Mouse (Mus musculus): ENCODE results near the gene Pih1d1. TPM values are rescaled to one million over a fixed set of nuclear protein-coding genes. Genes with fewer than 3 reads are reported as not detected.

The Pih1d1 gene
- polyA plus RNA-seq, 1 experiment, result 66.7 TPM

- H3K4me3 ChIP-seq (ENCODE audit: insufficient read depth, low read length), result no peak overlapping the region
- no peaks in the 10 kb centered on the region for H3K4me1 ChIP-seq (ENCODE audit: control insufficient read depth, insufficient read depth, low read length)
- TF ChIP-seq POLR2A (IDR thresholded peaks at IDR 0.05; ENCODE audit: borderline replicate concordance, low read depth, low read length), result no peak
- no peak for TF ChIP-seq CTCF (IDR thresholded peaks at IDR 0.05; ENCODE audit: low read depth, low read length)
- H3K27ac ChIP-seq (ENCODE audit: insufficient read depth, low read depth, low read length), result no peak overlapping the region
These were observed 42.9 kb downstream of the Pih1d1 start for GRCm38 (mm10) chr7:45196994-45197393.

GRCm38 (mm10) chr7:45198435-45198834, 44.3 kb downstream of the Pih1d1 start:
- Histone ChIP-seq H3K4me1 (ENCODE audit: control insufficient read depth, insufficient read depth, low read length) (no peaks in the 10 kb centered on the region), H3K27ac (ENCODE audit: insufficient read depth, low read depth, low read length) (no peak overlapping the region), H3K4me3 (ENCODE audit: insufficient read depth, low read length) (no peak overlapping the region)
- TF ChIP-seq POLR2A (IDR thresholded peaks at IDR 0.05; ENCODE audit: borderline replicate concordance, low read depth, low read length) (no peak), CTCF (IDR thresholded peaks at IDR 0.05; ENCODE audit: low read depth, low read length) (peak; percentile 73)

DNA sequence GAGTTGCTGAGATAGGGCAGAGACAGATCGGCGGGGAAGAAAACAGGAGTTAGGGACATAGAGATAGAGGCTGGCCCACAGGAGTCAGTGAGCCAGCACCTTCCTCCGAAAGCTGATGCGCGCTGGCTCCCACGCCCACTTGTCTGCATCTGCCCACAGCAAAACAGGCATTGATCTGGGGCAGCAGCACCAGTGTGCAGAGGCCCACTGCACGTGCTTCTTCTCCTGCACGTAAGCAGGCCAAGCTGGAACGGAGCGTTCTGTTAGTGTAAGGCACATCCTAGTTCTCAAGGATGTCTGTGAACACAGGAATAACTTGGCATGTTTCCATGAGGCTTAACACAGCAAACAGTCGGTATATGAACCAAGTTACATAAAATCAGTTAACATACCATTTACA, 44.9 kb downstream of the Pih1d1 start:
- no peak for TF ChIP-seq CTCF (IDR thresholded peaks at IDR 0.05; ENCODE audit: low read depth, low read length)
- TF ChIP-seq POLR2A (IDR thresholded peaks at IDR 0.05; ENCODE audit: borderline replicate concordance, low read depth, low read length), result no peak
- H3K27ac ChIP-seq (ENCODE audit: insufficient read depth, low read depth, low read length), result no peak overlapping the region
- H3K4me1 ChIP-seq (ENCODE audit: control insufficient read depth, insufficient read depth, low read length), result no peaks in the 10 kb centered on the region
- no peak overlapping the region for H3K4me3 ChIP-seq (ENCODE audit: insufficient read depth, low read length)

GRCm38 (mm10) chr7:45202654-45203053, 48.6 kb downstream of the Pih1d1 start:
- H3K4me1 ChIP-seq (ENCODE audit: control insufficient read depth, insufficient read depth, low read length), result no peaks in the 10 kb centered on the region
- no peak overlapping the region for H3K4me3 ChIP-seq (ENCODE audit: insufficient read depth, low read length)
- H3K27ac ChIP-seq (ENCODE audit: insufficient read depth, low read depth, low read length), result no peak overlapping the region
- TF ChIP-seq POLR2A (IDR thresholded peaks at IDR 0.05; ENCODE audit: borderline replicate concordance, low read depth, low read length), result no peak
- no peak for TF ChIP-seq CTCF (IDR thresholded peaks at IDR 0.05; ENCODE audit: low read depth, low read length)

DNA sequence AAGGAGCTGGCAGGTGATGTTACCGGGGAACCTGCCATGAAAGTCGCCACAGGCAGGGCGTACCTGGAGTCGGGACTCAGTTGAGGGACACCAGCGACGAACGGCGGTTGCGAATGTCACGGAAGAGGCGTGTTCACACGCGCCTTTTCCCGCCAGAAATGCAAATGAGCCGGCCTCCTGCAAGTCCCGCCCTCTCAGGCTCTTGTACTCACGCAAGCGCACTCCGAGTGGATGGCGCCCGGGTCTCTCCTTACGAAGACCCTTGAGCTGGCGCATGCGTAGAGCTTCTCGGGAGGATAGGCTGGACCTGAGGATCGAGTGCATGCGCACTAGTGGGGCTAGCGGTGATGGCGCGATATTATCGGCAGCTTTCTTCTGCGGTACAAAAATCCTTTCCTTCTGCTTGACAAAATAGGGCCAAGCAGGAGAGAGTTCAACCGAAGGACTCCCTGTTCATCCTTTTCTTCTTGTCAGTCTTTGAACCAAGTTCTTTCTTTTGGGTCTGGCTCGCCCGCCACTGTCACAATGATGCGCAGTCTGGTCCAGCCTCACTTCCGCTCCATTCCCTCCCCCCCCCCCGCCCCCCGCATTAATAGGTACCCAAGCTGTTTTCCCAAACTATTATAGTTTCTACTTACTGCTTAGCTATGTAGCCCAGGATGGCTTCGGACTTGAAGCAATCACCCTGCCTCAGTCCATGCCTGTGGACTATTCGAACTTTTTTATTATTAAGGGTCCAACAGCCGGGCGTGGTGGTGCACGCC, 50.5 kb downstream of the Pih1d1 start, which contains the start of gene Ccdc155:
Ccdc155 (minus strand) TSS at position 513 of the 764 bp plus-strand sequence.
- H3K4me3 ChIP-seq (ENCODE audit: insufficient read depth, low read length), result peak within 1 kb of the TSS; percentile 54
- no peak within 1 kb of the TSS for H3K27ac ChIP-seq (ENCODE audit: insufficient read depth, low read depth, low read length)
- no peaks in the 10 kb centered on the region for H3K4me1 ChIP-seq (ENCODE audit: control insufficient read depth, insufficient read depth, low read length)
- TF ChIP-seq POLR2A (IDR thresholded peaks at IDR 0.05; ENCODE audit: borderline replicate concordance, low read depth, low read length), result no peak

GRCm38 (mm10) chr7:45208260-45208659, 54.2 kb downstream of the Pih1d1 start:
- no peak overlapping the region for H3K27ac ChIP-seq (ENCODE audit: insufficient read depth, low read depth, low read length)
- no peak for TF ChIP-seq CTCF (IDR thresholded peaks at IDR 0.05; ENCODE audit: low read depth, low read length)
- TF ChIP-seq POLR2A (IDR thresholded peaks at IDR 0.05; ENCODE audit: borderline replicate concordance, low read depth, low read length), result no peak
- H3K4me3 ChIP-seq (ENCODE audit: insufficient read depth, low read length), result no peak overlapping the region
- no peaks in the 10 kb centered on the region for H3K4me1 ChIP-seq (ENCODE audit: control insufficient read depth, insufficient read depth, low read length)

Other genes starting within 250 kb of the Pih1d1 start
- 42.3 and 56.7 TPM in 2 replicates for gene Ap2a1, start 224.8 kb upstream of the Pih1d1 start, polyA plus RNA-seq (2012; ENCODE audit: insufficient read depth, insufficient read length, missing spikeins)
- gene Tsks, start 211.1 kb upstream of the Pih1d1 start, polyA plus RNA-seq (2012; ENCODE audit: insufficient read depth, insufficient read length, missing spikeins), result not detected in 2 replicates
- 0.99 and 2.3 TPM in 2 replicates for gene Cpt1c, start 179.5 kb upstream of the Pih1d1 start, polyA plus RNA-seq (2012; ENCODE audit: insufficient read depth, insufficient read length, missing spikeins)
- 54.4 and 61.6 TPM in 2 replicates for gene Prmt1, start 167.7 kb upstream of the Pih1d1 start, polyA plus RNA-seq (2012; ENCODE audit: insufficient read depth, insufficient read length, missing spikeins)
- gene Irf3, start 156.7 kb upstream of the Pih1d1 start, polyA plus RNA-seq (2012; ENCODE audit: insufficient read depth, insufficient read length, missing spikeins), result 91.0 and 94.7 TPM in 2 replicates
- 15.3 and 16.0 TPM in 2 replicates for gene Bcl2l12, start 155.6 kb upstream of the Pih1d1 start, polyA plus RNA-seq (2012; ENCODE audit: insufficient read depth, insufficient read length, missing spikeins)
- gene Scaf1, start 137.9 kb upstream of the Pih1d1 start, polyA plus RNA-seq (2012; ENCODE audit: insufficient read depth, insufficient read length, missing spikeins), result 44.3 and 47.3 TPM in 2 replicates
- gene Rras, start 136.3 kb upstream of the Pih1d1 start, polyA plus RNA-seq (2012; ENCODE audit: insufficient read depth, insufficient read length, missing spikeins), result 119 and 123 TPM in 2 replicates
- gene Prr12, start 101.4 kb upstream of the Pih1d1 start, polyA plus RNA-seq (2012; ENCODE audit: insufficient read depth, insufficient read length, missing spikeins), result 19.3 and 22.5 TPM in 2 replicates
- gene Nosip, start 91.9 kb upstream of the Pih1d1 start, polyA plus RNA-seq (2012; ENCODE audit: insufficient read depth, insufficient read length, missing spikeins), result 68.2 and 68.9 TPM in 2 replicates
- 22.9 and 23.6 TPM in 2 replicates for gene Prrg2, start 91.6 kb upstream of the Pih1d1 start, polyA plus RNA-seq (2012; ENCODE audit: insufficient read depth, insufficient read length, missing spikeins)
- 3.1 and 4.6 TPM in 2 replicates for gene Rcn3, start 62.1 kb upstream of the Pih1d1 start, polyA plus RNA-seq (2012; ENCODE audit: insufficient read depth, insufficient read length, missing spikeins)
- gene Fcgrt, start 50.5 kb upstream of the Pih1d1 start, polyA plus RNA-seq (2012; ENCODE audit: insufficient read depth, insufficient read length, missing spikeins), result 149 and 150 TPM in 2 replicates
- gene Rps11, start 29.9 kb upstream of the Pih1d1 start, polyA plus RNA-seq (2012; ENCODE audit: insufficient read depth, insufficient read length, missing spikeins), result 1,675 and 1,722 TPM in 2 replicates
- gene Rpl13a, start 25.5 kb upstream of the Pih1d1 start, polyA plus RNA-seq (2012; ENCODE audit: insufficient read depth, insufficient read length, missing spikeins), result 1,569 and 1,898 TPM in 2 replicates
- not detected in 2 replicates for gene Gm45713, start 18.1 kb upstream of the Pih1d1 start, polyA plus RNA-seq (2012; ENCODE audit: insufficient read depth, insufficient read length, missing spikeins)
- 28.2 and 30.8 TPM in 2 replicates for gene Flt3l, start 17.9 kb upstream of the Pih1d1 start, polyA plus RNA-seq (2012; ENCODE audit: insufficient read depth, insufficient read length, missing spikeins)
- gene Aldh16a1, start 281 bp downstream of the Pih1d1 start, polyA plus RNA-seq (2012; ENCODE audit: insufficient read depth, insufficient read length, missing spikeins), result 89.0 and 111 TPM in 2 replicates
- gene Slc17a7, start 9.6 kb downstream of the Pih1d1 start, polyA plus RNA-seq (2012; ENCODE audit: insufficient read depth, insufficient read length, missing spikeins), result not detected in 2 replicates
- gene Gfy, start 25.3 kb downstream of the Pih1d1 start, polyA plus RNA-seq (2012; ENCODE audit: insufficient read depth, insufficient read length, missing spikeins), result not detected in 2 replicates
- not detected in 2 replicates for gene Pth2, start 26.7 kb downstream of the Pih1d1 start, polyA plus RNA-seq (2012; ENCODE audit: insufficient read depth, insufficient read length, missing spikeins)
- gene Ccdc155, start 50.6 kb downstream of the Pih1d1 start, polyA plus RNA-seq (2012; ENCODE audit: insufficient read depth, insufficient read length, missing spikeins), result 0.24 TPM in 1 of 2 replicates, not detected in the other
- not detected in 2 replicates for gene Dkkl1, start 57.8 kb downstream of the Pih1d1 start, polyA plus RNA-seq (2012; ENCODE audit: insufficient read depth, insufficient read length, missing spikeins)
- 2.1 TPM in 1 of 2 replicates, not detected in the other for gene Tead2, start 61.5 kb downstream of the Pih1d1 start, polyA plus RNA-seq (2012; ENCODE audit: insufficient read depth, insufficient read length, missing spikeins)
- gene Cd37, start 84.8 kb downstream of the Pih1d1 start, polyA plus RNA-seq (2012; ENCODE audit: insufficient read depth, insufficient read length, missing spikeins), result 238 and 243 TPM in 2 replicates
- not detected in 2 replicates for gene Slc6a16, start 86.8 kb downstream of the Pih1d1 start, polyA plus RNA-seq (2012; ENCODE audit: insufficient read depth, insufficient read length, missing spikeins)
- not detected in 2 replicates for gene Slc6a21, start 123.2 kb downstream of the Pih1d1 start, polyA plus RNA-seq (2012; ENCODE audit: insufficient read depth, insufficient read length, missing spikeins)
- 14.1 and 16.0 TPM in 2 replicates for gene Trpm4, start 179.5 kb downstream of the Pih1d1 start, polyA plus RNA-seq (2012; ENCODE audit: insufficient read depth, insufficient read length, missing spikeins)
- not detected in 2 replicates for gene Hrc, start 181.0 kb downstream of the Pih1d1 start, polyA plus RNA-seq (2012; ENCODE audit: insufficient read depth, insufficient read length, missing spikeins)
- 1.6 and 1.8 TPM in 2 replicates for gene Ppfia3, start 212.7 kb downstream of the Pih1d1 start, polyA plus RNA-seq (2012; ENCODE audit: insufficient read depth, insufficient read length, missing spikeins)
- 3.0 and 3.6 TPM in 2 replicates for gene Lin7b, start 216.3 kb downstream of the Pih1d1 start, polyA plus RNA-seq (2012; ENCODE audit: insufficient read depth, insufficient read length, missing spikeins)
- 385 and 416 TPM in 2 replicates for gene Snrnp70, start 241.4 kb downstream of the Pih1d1 start, polyA plus RNA-seq (2012; ENCODE audit: insufficient read depth, insufficient read length, missing spikeins)

All from bone marrow macrophage, adult 2 months (primary cell).